Mouse (Mus musculus): ENCODE results near the gene Ppargc1a.

Gene Ppargc1a

GRCm38 (mm10) chr5:51517440-51518187, 49.9 kb downstream of the Ppargc1a start:
- in situ Hi-C loops (cut with MboI, MseI) = no loop called here

GRCm38 (mm10) chr5:51504654-51505053, 62.9 kb downstream of the Ppargc1a start:
- in situ Hi-C loops (cut with MboI, MseI) = no loop called here

GRCm38 (mm10) chr5:51497910-51498517, 69.5 kb downstream of the Ppargc1a start:
- in situ Hi-C loops (cut with MboI, MseI) = no loop called here

GRCm38 (mm10) chr5:51495446-51495845, 72.1 kb downstream of the Ppargc1a start:
- in situ Hi-C loops (cut with MboI, MseI) = no loop called here

GRCm38 (mm10) chr5:51494358-51494876, 73.1 kb downstream of the Ppargc1a start:
- in situ Hi-C loops (cut with MboI, MseI) = no loop called here

- in situ Hi-C loops (cut with MboI, MseI) = no loop called here
Measured at GRCm38 (mm10) chr5:51483768-51484167, 83.8 kb downstream of the Ppargc1a start.

GRCm38 (mm10) chr5:51479859-51480258, 87.7 kb downstream of the Ppargc1a start:
- in situ Hi-C loops (cut with MboI, MseI) = no loop called here

- in situ Hi-C loops (cut with MboI, MseI) = no loop called here
Measured at GRCm38 (mm10) chr5:51479456-51479855, 88.1 kb downstream of the Ppargc1a start.

GRCm38 (mm10) chr5:51478319-51478994, 89.1 kb downstream of the Ppargc1a start:
- in situ Hi-C loops (cut with MboI, MseI) = no loop called here

GRCm38 (mm10) chr5:51477140-51477539, 90.4 kb downstream of the Ppargc1a start:
- in situ Hi-C loops (cut with MboI, MseI) = no loop called here

GRCm38 (mm10) chr5:51475034-51475541, 92.4 kb downstream of the Ppargc1a start:
- in situ Hi-C loops (cut with MboI, MseI) = no loop called here

- in situ Hi-C loops (cut with MboI, MseI) = no loop called here
Measured at GRCm38 (mm10) chr5:51471614-51472013, 95.9 kb downstream of the Ppargc1a start.

- in situ Hi-C loops (cut with MboI, MseI) = no loop called here
Measured at GRCm38 (mm10) chr5:51466036-51466435, 101.5 kb downstream of the Ppargc1a start.

GRCm38 (mm10) chr5:51452033-51452432, 115.5 kb downstream of the Ppargc1a start:
- in situ Hi-C loops (cut with MboI, MseI) = no loop called here

- in situ Hi-C loops (cut with MboI, MseI) = no loop called here
Measured at GRCm38 (mm10) chr5:51447631-51448030, 119.9 kb downstream of the Ppargc1a start.

- in situ Hi-C loops (cut with MboI, MseI) = no loop called here
Measured at GRCm38 (mm10) chr5:51446299-51447090, 121.0 kb downstream of the Ppargc1a start.

- in situ Hi-C loops (cut with MboI, MseI) = no loop called here
Measured at GRCm38 (mm10) chr5:51445726-51446125, 121.8 kb downstream of the Ppargc1a start.

- in situ Hi-C loops (cut with MboI, MseI) = no loop called here
Measured at GRCm38 (mm10) chr5:51439773-51440172, 127.8 kb downstream of the Ppargc1a start.

GRCm38 (mm10) chr5:51433905-51434304, 133.6 kb downstream of the Ppargc1a start:
- in situ Hi-C loops (cut with MboI, MseI) = no loop called here

GRCm38 (mm10) chr5:51432532-51432931, 135.0 kb downstream of the Ppargc1a start:
- in situ Hi-C loops (cut with MboI, MseI) = no loop called here

- in situ Hi-C loops (cut with MboI, MseI) = no loop called here
Measured at GRCm38 (mm10) chr5:51432031-51432430, 135.5 kb downstream of the Ppargc1a start.
